Mouse (Mus musculus) olfactory bulb, adult 2 months (tissue): Measurements from ENCODE around the gene Tgfbi.

Experiments
- CTCF ChIP-seq: fragments of 200-500 bp; IDR thresholded peaks from 2 replicates; pipeline ENCODE4 v1.5.1; 2012; ENCODE audit warnings: low read depth, mild to moderate bottlenecking, low read length, moderate library complexity; ENCODE audit not compliant: insufficient read depth
- POLR2A ChIP-seq: fragments of 200-500 bp; IDR thresholded peaks from 2 replicates; pipeline ENCODE4 v1.6.1; 2012; ENCODE audit warnings: mild to moderate bottlenecking, low read depth, low read length, moderate library complexity; ENCODE audit not compliant: insufficient read depth

- TF ChIP-seq POLR2A (no peak), CTCF (no peak)
Measured at GRCm38 (mm10) chr13:56661914-56662621, 52.7 kb downstream of the Tgfbi start.
